Mouse (Mus musculus) lung, adult 2 months (tissue): Measurements from ENCODE around the gene Wnt10a. TPM values are rescaled to one million over a fixed set of nuclear protein-coding genes. Genes with fewer than 3 reads are reported as not detected.

Experiments
- DNase-seq: peaks from one replicate; pipeline ENCODE4 v3.0.0; 2022
- H3K4me1 ChIP-seq: fragments of 200-500 bp; 2 replicates; pipeline ENCODE4 v1.6.1; 2011; ENCODE audit warnings: low read length; ENCODE audit not compliant: control insufficient read depth, insufficient read depth
- H3K4me3 ChIP-seq: fragments of 200-500 bp; replicated peaks from 2 replicates; pipeline ENCODE3; 2011; ENCODE audit warnings: low read depth, mild to moderate bottlenecking, control low read depth, low read length; ENCODE audit errors: extremely low read depth
- CTCF ChIP-seq: fragments of 200-500 bp; IDR thresholded peaks from 2 replicates; pipeline ENCODE4 v1.5.1; 2011; ENCODE audit warnings: mild to moderate bottlenecking, low read length, control low read depth; ENCODE audit not compliant: insufficient read depth
- POLR2A ChIP-seq: fragments of 200-500 bp; IDR thresholded peaks from 2 replicates; pipeline ENCODE4 v1.6.1; 2011; ENCODE audit warnings: low read depth, mild to moderate bottlenecking, control low read depth, low read length, borderline replicate concordance; ENCODE audit errors: extremely low read depth
- WGBS: fragments of 180-500 bp; shearing (Covaris S2); methylation state at CpG from one replicate; pipeline ENCODE4 v1.1.7; 2018; 5-methylcytosine and 5-hydroxymethylcytosine counted together
- polyA plus RNA-seq: library from polyadenylated mRNA; depleted of rRNA; stranded (reverse); fragments of >200 nt; gene quantifications from 2 replicates; pipeline ENCODE4 v1.2.3, GENCODE M21; 2012

Gene Wnt10a
- polyA plus RNA-seq, 1 experiment: 2.6 TPM

- Histone ChIP-seq H3K4me3 (no peak overlapping the region), H3K4me1 (peaks cover 7% of the 10 kb centered on the region; the same call in 1 of the 2 replicates)
- no peak for DNase-seq
- WGBS: 15% methylated on average over 14 of the region's 14 CpGs
- TF ChIP-seq POLR2A: no peak
- TF ChIP-seq CTCF: no peak
Measured at GRCm38 (mm10) chr1:74782045-74782444, 9.3 kb upstream of the Wnt10a start.

DNA sequence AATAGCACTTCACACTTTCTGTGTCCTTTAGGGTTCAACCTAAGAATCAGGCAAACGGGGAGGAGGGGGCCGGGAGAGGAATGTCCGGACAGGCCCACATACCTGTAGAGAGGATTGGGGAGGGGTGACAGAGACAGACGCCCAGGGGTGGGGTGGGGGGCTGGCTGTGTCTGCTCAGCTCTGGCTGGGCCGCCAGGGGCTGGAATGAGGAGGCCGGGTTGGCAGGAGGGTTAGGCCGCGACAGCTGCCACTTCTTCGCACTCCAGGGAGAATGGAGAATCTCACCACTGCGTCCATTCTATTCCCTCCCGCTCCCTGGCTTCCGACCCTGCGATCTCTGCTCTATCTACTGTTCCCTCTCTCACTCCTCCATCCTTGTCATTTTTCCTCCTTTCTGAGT lies 7.8 kb upstream of the Wnt10a start:
- WGBS: 12% methylated on average over 13 of the region's 13 CpGs
- TF ChIP-seq CTCF: no peak
- no peak for TF ChIP-seq POLR2A
- H3K4me1 ChIP-seq: peaks cover 7% of the 10 kb centered on the region; the same call in 1 of the 2 replicates
- DNase-seq: no peak
- no peak overlapping the region for H3K4me3 ChIP-seq

GRCm38 (mm10) chr1:74784041-74784759 lies 7.1 kb upstream of the Wnt10a start:
- peak; percentile 43 for DNase-seq
- WGBS: 2% methylated on average over 67 of the region's 67 CpGs
- peaks cover 7% of the 10 kb centered on the region; the same call in 1 of the 2 replicates for H3K4me1 ChIP-seq
- H3K4me3 ChIP-seq: peak overlapping the region; percentile 43
- TF ChIP-seq CTCF: 0 out of 2 replicates have a peak, but pooled peaks have one; percentile 21
- TF ChIP-seq POLR2A: no peak

GRCm38 (mm10) chr1:74787846-74788245 lies 3.5 kb upstream of the Wnt10a start:
- peaks cover 7% of the 10 kb centered on the region; the same call in 1 of the 2 replicates for H3K4me1 ChIP-seq
- H3K4me3 ChIP-seq: no peak overlapping the region
- TF ChIP-seq POLR2A (no peak), CTCF (peak; percentile 30; the same call in 1 of the 2 replicates)
- DNase-seq: peak; percentile 54
- 6% methylated on average over 7 of the region's 7 CpGs for WGBS

GRCm38 (mm10) chr1:74788603-74789176 lies 2.6 kb upstream of the Wnt10a start:
- DNase-seq: no peak
- peaks cover 7% of the 10 kb centered on the region; the same call in 1 of the 2 replicates for H3K4me1 ChIP-seq
- 30% methylated on average over 6 of the region's 6 CpGs for WGBS
- TF ChIP-seq CTCF: no peak
- no peak overlapping the region for H3K4me3 ChIP-seq

DNA sequence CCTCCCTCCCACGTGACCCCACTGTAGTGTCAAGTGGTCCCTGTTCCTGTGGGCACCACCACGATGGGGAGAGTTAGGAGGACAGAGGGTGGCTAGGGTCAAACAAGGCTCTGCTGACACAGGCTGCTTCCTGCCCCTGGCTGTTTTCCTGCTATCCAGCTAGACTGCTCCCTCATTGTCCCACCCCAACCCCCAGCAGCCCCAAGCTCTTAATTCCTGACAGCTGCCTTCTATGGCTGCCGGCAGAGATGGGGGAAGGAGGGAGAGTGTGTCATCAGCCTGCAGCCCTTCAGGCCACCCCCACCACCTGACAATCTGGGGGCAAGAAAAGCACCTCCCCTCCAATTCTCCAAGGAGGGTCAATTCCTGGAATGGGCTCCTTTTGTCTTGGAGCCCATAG lies 1.2 kb upstream of the Wnt10a start:
- no peak overlapping the region for H3K4me3 ChIP-seq
- TF ChIP-seq CTCF: no peak
- no peak for TF ChIP-seq POLR2A
- no peaks in the 10 kb centered on the region for H3K4me1 ChIP-seq
- 19% methylated on average over 3 of the region's 3 CpGs for WGBS
- no peak for DNase-seq

DNA sequence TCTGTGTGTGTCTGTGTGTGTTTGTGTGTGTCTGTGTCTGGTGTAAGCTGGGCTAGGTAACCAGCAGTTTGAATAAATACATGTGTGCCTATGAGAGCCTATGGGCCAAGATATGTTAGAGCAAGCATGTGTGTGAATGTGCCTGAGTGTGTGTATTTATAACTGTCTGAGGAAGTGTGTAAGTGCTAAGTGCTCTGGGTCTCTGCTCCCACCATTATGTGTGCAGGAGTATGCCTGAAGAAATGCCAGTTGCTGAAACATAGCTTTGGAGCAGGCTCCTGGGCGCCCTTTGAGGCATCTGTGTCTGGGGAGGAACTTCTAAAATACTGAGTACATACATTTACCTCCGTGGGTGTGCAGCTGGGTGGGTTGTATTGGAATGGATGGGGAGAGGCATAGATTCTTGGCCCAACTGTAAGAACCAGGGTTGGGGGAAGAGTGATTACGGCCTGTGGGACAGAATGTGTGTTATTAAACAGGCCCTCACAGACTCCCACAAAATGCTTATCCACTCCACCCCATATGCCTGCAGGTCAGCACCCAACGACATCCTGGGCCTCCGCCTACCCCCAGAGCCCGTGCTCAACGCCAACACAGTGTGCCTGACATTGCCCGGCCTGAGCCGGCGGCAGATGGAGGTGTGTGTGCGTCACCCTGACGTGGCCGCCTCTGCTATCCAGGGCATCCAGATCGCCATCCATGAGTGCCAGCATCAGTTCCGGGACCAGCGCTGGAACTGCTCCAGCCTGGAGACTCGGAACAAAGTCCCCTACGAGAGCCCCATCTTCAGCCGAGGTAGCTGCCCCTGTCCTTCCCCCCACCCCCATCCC lies 1.7 kb downstream of the Wnt10a start:
- DNase-seq: no peak
- H3K4me3 ChIP-seq: no peak overlapping the region
- TF ChIP-seq POLR2A: no peak
- H3K4me1 ChIP-seq: no peaks in the 10 kb centered on the region
- 22% methylated on average over 19 of the region's 19 CpGs for whole genome bisulfite sequencing

DNA sequence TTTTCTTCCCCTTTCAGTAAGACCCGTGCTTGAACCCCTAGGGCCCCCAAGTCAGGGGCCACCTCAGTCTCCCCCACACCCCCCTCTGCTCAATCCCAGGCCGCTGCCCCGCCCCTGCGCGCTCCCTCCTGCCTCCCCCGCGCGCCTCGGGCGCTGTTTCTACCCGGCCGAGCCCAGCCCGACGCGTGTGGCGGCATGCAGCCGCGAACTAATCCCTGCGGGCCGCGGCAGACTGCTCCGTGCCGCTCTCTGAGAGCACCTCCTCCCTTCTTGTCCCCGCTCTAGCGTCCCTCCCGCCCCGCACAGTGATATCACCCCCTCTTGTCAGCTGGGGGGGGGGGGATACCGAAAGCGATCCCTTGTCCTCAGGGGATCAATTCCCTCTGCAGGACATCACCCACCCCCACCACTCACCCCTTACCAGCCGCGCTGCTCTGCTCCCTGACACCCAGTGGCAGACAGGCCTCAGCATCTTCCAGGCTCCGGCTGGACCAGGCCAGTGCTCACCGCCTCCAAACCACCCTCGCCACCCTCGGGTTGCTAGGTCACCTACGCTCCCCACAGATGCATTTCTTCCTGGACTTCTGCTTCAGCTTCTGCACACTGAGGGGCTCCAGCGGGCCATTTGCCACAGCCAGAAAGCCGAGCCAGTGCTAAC lies 3.3 kb downstream of the Wnt10a start:
- no peak for TF ChIP-seq CTCF
- TF ChIP-seq POLR2A: no peak
- H3K4me1 ChIP-seq: no peaks in the 10 kb centered on the region
- H3K4me3 ChIP-seq: no peak overlapping the region
- 1% methylated on average over 33 of the region's 38 CpGs for WGBS
- no peak for DNase-seq

GRCm38 (mm10) chr1:74795145-74795529 lies 3.8 kb downstream of the Wnt10a start:
- Histone ChIP-seq H3K4me3 (no peak overlapping the region), H3K4me1 (no peaks in the 10 kb centered on the region)
- WGBS: 2% methylated on average over 9 of the region's 11 CpGs
- DNase-seq: no peak
- TF ChIP-seq POLR2A: no peak
